Mouse (Mus musculus) kidney, postnatal 25 days (tissue): Measurements from ENCODE around the gene Mcm3ap.
A peak's percentile ranks its signal among the peaks of the same experiment; 100 is the strongest.

Experiments used
- DNase-seq, 2 experiments: peaks; one replicate each; pipeline ENCODE4 v3.0.0; 2021; ENCODE audit warnings: mixed read lengths in 2 of 2

Mcm3ap gene

DNA sequence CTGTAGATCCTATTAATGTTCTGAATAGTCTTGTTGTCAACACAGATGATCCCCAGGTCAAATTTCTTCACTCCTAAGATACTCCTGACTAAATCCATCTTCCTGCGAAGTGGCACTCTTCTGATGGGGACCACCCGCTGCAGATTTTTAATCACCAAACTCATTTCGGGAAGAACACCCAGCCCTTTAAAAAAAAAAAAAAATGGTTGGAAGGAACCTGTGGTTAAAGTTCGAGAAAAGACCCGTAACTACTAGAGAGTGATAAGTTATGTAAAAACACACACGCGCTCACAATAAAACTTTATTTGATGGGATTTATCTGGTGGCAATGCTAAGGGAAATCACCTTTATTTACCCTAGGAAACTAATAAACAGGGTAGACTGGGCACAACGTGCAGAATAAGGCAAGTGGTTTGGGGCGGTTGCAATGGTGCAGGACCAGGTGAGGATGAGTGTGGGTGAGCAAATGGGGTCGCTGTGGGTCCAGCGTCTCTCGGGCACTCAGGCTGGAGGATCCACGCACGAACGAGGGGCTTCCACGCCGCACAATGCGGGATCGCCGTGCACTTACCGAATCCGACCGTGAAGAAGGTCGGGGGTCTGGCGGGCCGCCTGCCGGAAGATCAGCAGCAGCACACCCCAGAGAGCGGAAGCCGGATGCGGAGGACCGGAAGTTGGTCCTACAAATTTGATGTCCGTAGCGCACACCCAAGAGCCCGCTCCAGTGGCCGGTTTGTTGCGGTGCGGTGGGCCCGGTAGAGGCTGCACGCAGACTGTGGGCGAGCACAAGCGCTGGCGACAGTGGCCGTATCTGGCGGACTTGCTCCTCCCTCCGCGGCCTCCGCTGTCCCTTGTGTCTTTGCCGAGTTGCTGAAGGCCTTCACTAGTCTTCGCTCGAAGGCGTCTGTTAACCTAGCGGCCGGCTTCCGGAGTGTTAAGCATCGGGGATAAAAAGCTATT lies at the start of gene Mcm3ap, which contains the start of gene Ybey:
Gene Mcm3ap (plus strand): TSS at position 725 of the 960 bp plus-strand sequence.
Gene Ybey (minus strand): TSS at position 912 of the 960 bp plus-strand sequence.
- peak; percentile 88 to 92 for DNase-seq

DNA sequence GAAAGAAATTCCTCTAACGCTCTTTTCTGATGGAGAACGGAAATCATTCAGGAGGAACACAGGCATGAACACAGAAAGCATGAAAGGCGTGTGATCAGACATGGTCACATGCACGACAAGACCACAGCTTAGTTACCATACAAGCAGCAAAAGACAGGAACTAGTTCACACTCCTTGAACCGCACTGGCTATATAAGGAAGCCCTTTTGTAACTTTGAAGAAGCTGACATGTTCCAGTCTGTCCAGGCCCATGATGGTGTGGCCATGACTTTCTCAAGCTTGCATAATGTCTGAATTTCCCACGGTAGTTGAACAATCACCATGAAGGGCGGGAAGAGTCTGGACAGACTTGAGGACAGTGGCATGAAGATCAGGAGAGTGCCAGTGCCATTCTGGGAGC lies 43.1 kb upstream of the Mcm3ap start:
- no peak for DNase-seq

DNA sequence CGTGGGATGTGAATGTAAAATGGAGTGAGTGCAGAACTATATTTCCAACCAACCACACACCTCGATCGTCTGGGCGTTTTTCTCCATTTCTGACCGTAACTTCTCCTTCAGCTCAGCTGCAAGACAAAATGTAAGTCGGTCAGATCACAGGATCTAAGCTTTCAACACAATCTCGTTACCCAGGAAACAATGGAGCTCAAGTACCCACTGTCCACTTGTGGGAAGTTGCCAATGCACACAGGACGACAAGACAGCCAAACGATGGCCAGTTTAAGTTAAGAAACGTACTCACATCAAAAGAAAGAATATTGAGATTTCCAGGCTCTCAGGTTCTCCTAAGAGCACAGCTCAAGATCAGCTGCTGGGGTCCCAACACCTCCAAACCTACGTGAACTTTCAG lies 34.8 kb upstream of the Mcm3ap start:
- DNase-seq = no peak

GRCm38 (mm10) chr10:76439107-76439890 lies 29.4 kb upstream of the Mcm3ap start:
- DNase-seq = no peak

DNA sequence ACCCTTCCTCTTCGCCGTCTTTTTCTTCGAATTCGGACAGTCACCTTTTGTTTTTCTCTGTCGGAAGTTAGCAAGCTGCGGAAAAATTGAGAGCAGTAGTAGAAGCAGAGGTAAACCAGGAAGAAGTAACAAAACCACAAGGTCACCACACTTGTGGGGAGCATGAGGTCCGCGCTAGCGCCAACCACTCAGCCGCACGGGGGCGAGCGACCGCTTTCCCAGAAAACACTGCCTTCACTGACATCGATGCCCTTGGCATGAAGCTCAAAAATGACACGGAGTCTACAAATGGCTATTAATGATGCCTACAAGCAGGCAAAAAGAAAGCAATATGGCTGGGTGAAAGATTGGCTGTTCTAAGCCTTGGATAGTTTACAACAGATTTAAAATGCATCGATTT lies 28.4 kb upstream of the Mcm3ap start, which contains the start of gene AC141477.1:
Gene AC141477.1 (minus strand): TSS at position 164 of the 400 bp plus-strand sequence.
- DNase-seq = no peak

DNA sequence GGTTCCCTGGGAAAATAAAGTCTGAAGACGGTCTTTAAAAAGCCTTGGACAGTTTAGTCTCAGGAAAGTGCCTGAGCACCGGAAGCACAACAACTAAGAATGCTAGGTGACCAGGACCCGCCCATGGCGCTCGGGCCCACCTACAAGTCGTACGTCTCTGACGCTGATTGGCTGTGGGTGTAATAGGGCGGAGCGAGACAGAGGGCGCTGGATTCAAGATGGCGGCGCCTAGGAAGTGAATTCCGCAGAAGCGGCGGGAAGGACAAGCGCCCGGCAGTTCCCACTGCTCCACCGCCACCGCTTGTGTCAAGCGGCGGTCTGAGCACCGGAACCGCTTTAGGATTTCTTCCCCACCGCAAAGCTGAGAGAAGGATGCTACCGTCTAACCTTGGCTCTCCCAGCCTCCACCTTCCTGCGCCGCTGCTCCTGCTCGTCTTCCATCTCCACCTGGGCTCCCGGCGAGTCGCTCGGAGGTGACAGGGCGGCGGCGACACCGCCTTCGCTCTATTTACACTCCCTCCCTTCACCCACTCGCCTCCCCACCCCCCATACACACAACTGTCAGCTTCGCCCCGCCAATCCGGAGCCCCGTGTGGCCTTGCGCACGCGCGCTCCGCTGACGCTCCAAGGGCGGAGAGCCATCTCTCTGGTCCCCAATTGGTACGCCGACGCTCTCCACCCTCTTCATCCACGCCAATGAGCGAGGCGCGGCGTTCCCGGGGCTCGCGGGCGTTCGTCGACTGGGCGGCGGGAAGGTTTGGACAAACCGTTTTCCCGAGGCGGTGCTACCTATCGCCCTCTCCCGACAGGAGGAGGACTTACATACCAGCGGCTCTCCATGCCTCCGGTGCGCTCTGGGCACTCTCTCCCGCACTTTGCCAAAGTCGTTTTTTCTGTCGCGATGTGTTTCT lies 26.3 kb upstream of the Mcm3ap start, which contains the start of gene Pcnt:
Gene Pcnt (minus strand): TSS at position 609 of the 911 bp plus-strand sequence.
- DNase-seq = peak; percentile 97 to 99

DNA sequence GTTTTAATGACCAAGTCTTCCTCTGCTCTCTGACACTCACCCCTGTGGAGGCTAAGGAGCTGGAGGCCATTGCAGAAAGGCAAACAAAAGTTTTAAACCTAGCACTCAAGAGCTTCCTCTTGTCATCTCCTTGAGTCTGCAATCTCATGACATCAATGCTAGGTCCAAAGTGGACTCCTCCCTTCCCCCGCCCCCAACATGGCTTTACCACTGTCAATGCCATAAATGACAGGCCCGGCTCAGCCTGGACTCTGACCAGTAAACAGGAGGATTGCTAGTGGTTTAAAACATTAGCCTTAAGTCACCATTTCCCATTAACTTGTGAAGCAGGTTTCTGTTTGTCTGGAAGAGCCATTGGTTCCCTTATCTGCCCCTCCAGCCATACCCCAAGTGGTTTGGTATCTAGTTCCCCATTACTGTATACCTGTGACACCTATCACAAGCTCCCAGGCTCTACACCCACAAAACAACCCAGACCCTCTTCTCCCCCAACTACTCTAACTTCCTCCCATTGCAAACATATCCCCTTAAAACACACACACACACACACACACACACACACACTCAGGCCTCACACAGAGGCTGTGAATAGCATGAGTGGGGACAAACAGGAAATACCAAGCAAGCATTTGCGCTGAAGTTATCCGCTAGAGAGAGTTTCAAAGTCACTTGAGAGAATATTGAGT lies 22.6 kb upstream of the Mcm3ap start:
- DNase-seq = peak; percentile 43 to 57

DNA sequence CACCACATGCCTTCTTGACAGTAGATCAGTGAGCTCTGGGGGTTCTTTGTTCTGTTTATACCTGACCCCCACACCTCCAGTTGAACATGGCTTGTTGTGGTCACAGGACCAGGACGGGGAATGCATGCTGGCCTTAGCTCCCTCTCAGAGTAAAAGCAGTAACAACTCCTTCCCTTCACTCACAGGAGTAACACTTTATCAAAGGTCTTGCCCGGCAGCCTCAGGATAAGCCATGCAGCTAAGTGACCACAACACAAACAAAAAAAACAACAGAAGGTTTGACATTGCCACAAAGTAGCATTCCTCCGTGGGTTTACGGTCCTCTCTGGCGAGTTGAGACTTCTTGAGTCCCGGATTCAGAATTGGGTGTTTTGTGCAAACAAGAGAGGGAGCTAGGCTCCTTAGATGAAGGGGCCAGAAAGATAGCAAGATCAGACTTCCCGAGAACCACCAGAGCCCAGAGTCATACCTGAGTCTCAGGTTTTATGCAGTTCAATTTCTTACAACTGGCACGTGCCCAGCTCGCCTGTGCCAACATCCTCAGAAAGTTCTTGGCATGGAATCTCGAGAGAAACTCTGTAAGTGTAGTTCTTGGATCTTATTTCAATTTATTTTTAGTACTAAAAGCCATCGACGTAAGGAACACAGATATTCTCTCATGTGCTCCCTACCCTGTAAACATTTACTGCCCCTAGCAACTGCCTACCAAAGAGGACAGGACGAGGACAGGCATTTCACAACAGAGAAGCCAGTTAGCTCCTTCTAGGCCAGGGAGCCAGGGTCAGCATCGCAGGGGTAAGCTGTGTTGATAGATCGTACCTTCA lies 21.1 kb upstream of the Mcm3ap start:
- no peak for DNase-seq

- no peak for DNase-seq
Measured at GRCm38 (mm10) chr10:76448851-76449250, 19.9 kb upstream of the Mcm3ap start, which contains the start of gene 2610028H24Rik. Gene 2610028H24Rik (plus strand): TSS chr10:76449081.

GRCm38 (mm10) chr10:76455289-76455688 lies 13.4 kb upstream of the Mcm3ap start:
- DNase-seq = peak in 1 of 2 experiments; percentile 65

DNA sequence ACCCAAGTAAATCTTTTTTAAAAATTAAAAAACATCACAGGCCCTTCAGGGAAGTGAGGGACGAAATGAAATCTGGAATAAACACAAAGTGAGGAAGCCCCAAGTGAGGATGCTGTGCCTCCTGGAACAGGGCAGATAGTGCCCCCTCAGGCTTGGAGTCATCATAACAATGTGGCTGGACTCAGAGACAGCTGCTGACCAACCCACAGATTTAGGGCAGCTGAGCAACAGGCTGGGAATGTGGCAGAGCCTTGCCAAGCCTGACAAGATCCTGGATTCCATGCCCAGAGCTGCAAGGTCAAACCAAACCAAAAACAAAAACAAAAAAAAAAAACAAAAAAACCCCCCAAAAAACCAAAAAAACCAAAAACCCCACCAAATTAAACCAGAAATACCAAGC lies 7.5 kb upstream of the Mcm3ap start:
- no peak for DNase-seq

GRCm38 (mm10) chr10:76462312-76462711 lies 6.4 kb upstream of the Mcm3ap start:
- DNase-seq = no peak

GRCm38 (mm10) chr10:76462721-76463120 lies 6.0 kb upstream of the Mcm3ap start:
- no peak for DNase-seq

GRCm38 (mm10) chr10:76473759-76474158 lies 5.0 kb downstream of the Mcm3ap start:
- no peak for DNase-seq

GRCm38 (mm10) chr10:76480851-76481250 lies 12.1 kb downstream of the Mcm3ap start:
- peak in 1 of 2 experiments; percentile 23 for DNase-seq

DNA sequence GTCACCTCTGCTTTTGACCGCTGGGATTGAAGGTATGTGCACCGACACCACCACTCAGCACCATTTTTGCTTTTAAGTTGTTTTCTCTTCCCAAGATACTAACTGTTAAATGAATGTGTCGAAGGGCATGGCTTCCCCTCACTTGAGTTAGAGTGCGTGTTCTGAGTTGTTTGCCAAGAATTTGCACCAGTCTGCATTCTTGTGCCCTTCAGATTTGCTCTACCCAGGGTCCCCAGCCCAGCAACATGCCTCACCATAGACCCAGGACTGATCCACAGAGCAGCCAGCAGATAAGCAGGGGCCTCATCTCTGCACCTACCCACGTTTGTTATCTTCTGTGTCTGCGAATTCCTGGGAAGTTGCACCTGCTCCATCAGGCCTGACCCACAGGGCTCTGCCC lies 12.8 kb downstream of the Mcm3ap start:
- DNase-seq = peak in 1 of 2 experiments; percentile 2

DNA sequence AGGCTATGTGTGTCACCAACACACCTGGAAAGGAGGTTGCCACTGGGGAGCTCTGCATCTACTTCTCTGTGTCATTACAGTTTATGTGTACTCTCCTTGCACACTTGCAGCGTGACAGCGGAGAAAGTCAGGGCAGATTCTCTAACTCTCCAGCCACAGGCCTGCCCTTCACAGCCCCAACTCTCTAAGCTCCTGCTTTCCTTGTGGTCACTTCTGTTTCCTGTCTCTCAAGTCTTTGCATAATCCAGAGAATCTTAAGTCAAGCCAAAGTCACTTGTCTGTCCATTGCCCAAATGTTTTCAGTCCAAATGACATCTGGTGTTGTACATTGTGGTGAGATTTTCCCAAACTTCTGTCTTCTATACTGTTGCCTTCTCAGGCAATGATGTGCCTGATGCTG lies 17.6 kb downstream of the Mcm3ap start:
- DNase-seq = peak in 1 of 2 experiments; percentile 9

GRCm38 (mm10) chr10:76488265-76488664 lies 19.5 kb downstream of the Mcm3ap start:
- no peak for DNase-seq

- DNase-seq = no peak
Measured at GRCm38 (mm10) chr10:76489205-76489604, 20.5 kb downstream of the Mcm3ap start.

GRCm38 (mm10) chr10:76493527-76493926 lies 24.8 kb downstream of the Mcm3ap start:
- no peak for DNase-seq
